Mouse (Mus musculus): ENCODE results near the gene Nfkbie. TPM values are rescaled to one million over a fixed set of nuclear protein-coding genes. Genes with fewer than 3 reads are reported as not detected.

Gene Nfkbie
- 100 to 1,000 TPM in 18 of 26 experiments, 10 to 100 TPM in 8; 11.3 to 677 (median 279) TPM for total RNA-seq (2018; cell fraction: chromatin; rRNA removed)
- total RNA-seq (2018; cell fraction: cytosol; rRNA removed) = 100 to 1,000 TPM in 8 of 26 experiments, 10 to 100 TPM in 16, 1 to 10 TPM in 2; 7.9 to 269 (median 43.5) TPM
- total RNA-seq (2018; cell fraction: nucleus; rRNA removed) = 100 to 1,000 TPM in 19 of 26 experiments, 10 to 100 TPM in 6, 1 to 10 TPM in 1; 9.8 to 645 (median 296) TPM
- 5.5 to 11.3 TPM (median 9.9 TPM) in 3 replicates for polyA plus RNA-seq (2018)

DNA sequence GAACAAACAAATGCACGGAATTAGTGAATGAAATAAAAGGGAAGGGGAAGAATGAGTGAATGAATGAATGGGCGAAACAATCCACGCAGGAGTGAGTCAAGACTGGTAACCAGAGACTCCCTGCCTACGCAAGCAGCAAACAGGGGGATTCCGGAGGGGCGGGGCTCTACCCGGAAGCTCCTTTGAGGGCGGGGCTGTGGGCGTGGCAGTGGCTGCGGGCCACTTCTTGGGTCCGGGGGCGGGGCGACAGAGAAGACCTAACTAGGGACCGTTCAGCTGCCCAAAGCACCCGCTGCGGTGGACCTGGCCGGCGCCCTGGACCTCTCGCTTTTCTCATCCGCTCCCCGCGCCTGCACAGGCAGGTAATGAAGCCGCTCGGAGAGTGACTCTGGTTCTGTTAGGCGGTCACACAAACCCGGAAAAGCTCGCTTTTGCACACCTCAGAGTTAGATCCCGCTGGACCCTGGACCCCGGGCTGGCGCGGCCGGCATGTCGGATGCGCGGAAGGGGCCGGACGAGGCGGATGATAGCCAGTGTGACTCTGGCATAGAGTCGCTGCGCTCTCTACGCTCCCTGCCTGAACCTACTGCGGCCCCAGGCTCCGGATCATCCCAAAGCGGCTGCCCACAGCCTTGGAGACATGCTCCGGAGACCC, at the start of gene Nfkbie:
Gene Nfkbie, plus strand, starts transcription at position 252 of the 655 bp plus-strand sequence.
- Histone ChIP-seq H3K27ac (peak within 1 kb of the TSS; percentile 37), H3K4me3 (ENCODE audit: inconsistent target) (peak within 1 kb of the TSS; percentile 60), H3K36me3 (ENCODE audit: inconsistent target) (peaks cover 7% of the 10 kb centered on the region; the same call in 1 of the 2 replicates), H3K79me2 (ENCODE audit: inconsistent target) (peaks cover 7% of the 10 kb centered on the region; the same call in 1 of the 2 replicates)
- 0% methylated on average over 42 of the region's 45 CpGs for WGBS (ENCODE audit: missing documents)

DNA sequence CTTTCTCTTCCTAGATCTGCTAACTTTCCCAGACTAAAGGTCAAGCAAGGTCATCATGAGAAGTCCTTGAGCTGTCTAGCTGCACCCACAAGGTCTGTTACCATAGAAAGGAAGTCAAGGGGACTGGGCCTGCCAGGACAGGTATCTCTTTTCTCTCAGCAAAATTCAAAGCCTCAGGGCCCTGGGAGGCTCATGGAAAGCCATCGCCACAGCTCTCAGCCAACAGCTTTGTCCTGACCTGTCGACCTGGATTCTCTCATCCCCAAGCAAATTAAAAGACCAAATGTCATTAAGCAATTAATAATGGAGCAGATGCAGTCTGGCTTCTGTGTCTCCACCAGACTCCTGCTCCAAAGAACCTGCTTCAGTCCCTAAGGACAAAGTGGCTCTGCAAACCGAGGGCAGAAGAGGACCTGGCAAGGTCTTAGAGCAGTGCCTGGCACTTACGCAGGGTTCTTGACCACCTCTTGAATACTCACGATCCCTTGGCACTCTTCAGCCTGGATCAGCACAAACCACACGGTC, 49.5 kb upstream of the Nfkbie start:
- Histone ChIP-seq H3K36me3 (ENCODE audit: inconsistent target) (0 out of 2 replicates have a peak, but pooled peaks cover 8% of the 10 kb centered on the region), H3K4me3 (ENCODE audit: inconsistent target) (no peak overlapping the region), H3K27ac (no peak overlapping the region), H3K79me2 (ENCODE audit: inconsistent target) (no peaks in the 10 kb centered on the region)
- 78% methylated on average over 6 of the region's 6 CpGs for WGBS (ENCODE audit: missing documents)

DNA sequence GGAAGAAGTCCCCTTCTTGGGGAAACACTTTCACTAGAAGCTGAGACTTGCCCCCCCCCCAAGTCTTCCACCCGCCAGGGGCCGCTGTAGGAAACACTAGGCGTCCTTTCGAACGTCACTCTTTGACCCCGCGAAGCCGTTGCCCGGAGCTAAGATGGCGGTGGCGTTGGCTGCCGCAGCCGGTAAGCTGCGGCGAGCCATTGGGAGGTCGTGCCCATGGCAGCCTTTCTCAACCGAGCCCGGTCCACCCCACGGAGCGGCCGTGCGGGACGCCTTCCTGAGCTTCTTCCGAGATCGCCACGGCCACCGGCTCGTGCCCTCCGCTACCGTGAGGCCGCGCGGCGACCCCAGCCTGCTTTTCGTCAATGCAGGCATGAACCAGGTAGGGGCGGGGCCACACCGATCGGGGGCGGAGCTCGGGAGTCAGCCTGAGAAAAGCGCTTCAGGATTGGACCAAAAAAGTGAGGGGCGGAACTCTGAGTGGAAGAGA, 48.8 kb upstream of the Nfkbie start, which contains the start of gene Aars2:
Gene Aars2, plus strand, starts transcription at position 142 of the 490 bp plus-strand sequence.
- WGBS (ENCODE audit: missing documents) = under 1% methylated on average over 42 of the region's 42 CpGs
- no peak within 1 kb of the TSS for H3K27ac ChIP-seq
- H3K79me2 ChIP-seq (ENCODE audit: inconsistent target) = no peaks in the 10 kb centered on the region
- 0 out of 2 replicates have a peak, but pooled peaks cover 8% of the 10 kb centered on the region for H3K36me3 ChIP-seq (ENCODE audit: inconsistent target)
- peak within 1 kb of the TSS; percentile 29 for H3K4me3 ChIP-seq (ENCODE audit: inconsistent target)

DNA sequence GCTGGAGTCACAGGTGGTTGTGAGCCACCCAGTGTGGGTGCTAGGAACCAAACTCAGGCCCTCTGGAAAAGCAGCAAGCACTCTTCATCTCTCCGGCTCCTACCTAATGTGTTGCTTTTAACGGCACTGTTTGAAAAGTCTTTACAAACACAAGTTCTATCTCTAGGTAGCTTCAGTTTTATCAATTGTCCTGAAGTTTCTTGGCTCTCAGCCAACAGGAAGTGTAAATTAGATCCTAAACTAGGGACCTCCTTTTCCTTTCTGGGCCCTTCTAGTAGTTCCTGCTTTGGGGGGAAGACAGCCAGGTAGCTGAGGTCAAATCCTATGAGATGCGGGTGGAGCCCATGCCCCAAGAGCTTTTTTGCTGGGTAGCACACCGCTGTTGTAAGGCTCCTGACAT, 44.6 kb upstream of the Nfkbie start:
- H3K27ac ChIP-seq = no peak overlapping the region
- H3K4me3 ChIP-seq (ENCODE audit: inconsistent target) = no peak overlapping the region
- H3K79me2 ChIP-seq (ENCODE audit: inconsistent target) = no peaks in the 10 kb centered on the region
- WGBS (ENCODE audit: missing documents) = 89% methylated on average over 4 of the region's 4 CpGs
- H3K36me3 ChIP-seq (ENCODE audit: inconsistent target) = 0 out of 2 replicates have a peak, but pooled peaks cover 8% of the 10 kb centered on the region

DNA sequence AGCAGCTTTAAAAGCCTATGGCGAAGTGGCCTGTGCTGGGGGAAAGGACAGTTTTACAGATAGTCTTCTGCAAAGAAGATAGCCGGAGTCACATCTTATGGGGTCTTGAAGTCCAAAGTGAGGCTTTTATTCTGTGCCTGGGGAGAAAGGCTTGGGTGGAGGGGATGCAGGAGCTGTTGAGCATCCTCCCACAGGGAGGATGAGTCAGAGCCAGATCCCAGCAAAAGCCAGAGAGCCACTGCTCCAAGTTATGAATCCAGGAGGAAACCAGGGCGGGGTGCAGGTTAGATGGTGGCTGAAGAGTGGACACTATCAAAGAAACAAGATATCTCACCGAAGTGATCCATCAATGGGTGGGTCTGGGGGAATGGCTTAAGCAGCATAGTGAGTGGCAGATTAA, 43.7 kb upstream of the Nfkbie start:
- no peak overlapping the region for H3K27ac ChIP-seq
- 96% methylated on average over 4 of the region's 4 CpGs for WGBS (ENCODE audit: missing documents)
- H3K79me2 ChIP-seq (ENCODE audit: inconsistent target) = no peaks in the 10 kb centered on the region
- 0 out of 2 replicates have a peak, but pooled peaks cover 8% of the 10 kb centered on the region for H3K36me3 ChIP-seq (ENCODE audit: inconsistent target)
- H3K4me3 ChIP-seq (ENCODE audit: inconsistent target) = no peak overlapping the region

DNA sequence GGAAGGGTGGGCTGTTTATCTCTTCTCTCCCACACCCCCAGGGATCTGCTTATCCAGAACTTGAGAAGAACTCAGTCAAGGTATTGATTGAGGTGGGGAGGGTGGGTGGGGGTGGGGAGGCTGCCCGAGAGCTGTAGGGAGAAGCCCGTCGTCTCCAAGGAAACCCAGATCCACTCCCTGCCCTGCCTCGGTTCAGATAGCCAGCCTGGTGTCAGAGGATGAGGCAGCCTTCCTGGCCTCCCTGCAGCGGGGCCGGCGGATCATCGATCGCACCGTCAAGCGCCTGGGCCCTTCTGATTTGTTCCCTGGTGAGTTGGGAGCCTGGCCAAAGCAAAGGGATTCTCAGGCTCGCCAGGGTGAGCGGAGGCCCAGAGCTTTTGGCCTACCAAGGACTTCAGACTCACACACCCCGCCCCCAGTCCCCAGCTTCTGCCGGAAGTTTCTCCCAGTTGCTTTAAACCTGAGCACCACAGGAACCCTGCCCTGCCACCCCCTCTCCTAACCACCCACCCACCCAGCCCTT, 40.2 kb upstream of the Nfkbie start:
- 94% methylated on average over 14 of the region's 15 CpGs for WGBS (ENCODE audit: missing documents)
- Histone ChIP-seq H3K79me2 (ENCODE audit: inconsistent target) (no peaks in the 10 kb centered on the region), H3K36me3 (ENCODE audit: inconsistent target) (no peaks in the 10 kb centered on the region), H3K4me3 (ENCODE audit: inconsistent target) (no peak overlapping the region), H3K27ac (no peak overlapping the region)

DNA sequence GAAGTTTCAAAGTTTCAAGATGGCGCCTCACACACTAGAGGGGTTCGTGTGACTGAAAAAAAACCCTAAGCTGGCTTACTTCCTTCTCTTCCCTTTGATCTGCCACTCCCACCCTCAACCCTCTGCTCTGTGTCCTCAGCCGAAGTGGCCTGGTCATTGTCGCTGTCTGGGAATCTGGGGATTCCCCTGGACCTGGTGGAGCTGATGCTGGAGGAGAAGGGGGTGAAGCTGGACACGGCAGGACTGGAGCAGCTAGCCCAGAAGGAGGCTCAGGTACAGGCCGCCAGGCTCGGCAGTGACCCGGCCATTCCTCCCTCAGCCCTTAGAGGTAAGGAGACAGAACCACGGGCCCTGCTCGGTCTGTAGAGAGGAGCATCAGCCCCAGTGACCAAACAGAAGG, 39.7 kb upstream of the Nfkbie start:
- H3K36me3 ChIP-seq (ENCODE audit: inconsistent target) = no peaks in the 10 kb centered on the region
- WGBS (ENCODE audit: missing documents) = 97% methylated on average over 9 of the region's 10 CpGs
- no peaks in the 10 kb centered on the region for H3K79me2 ChIP-seq (ENCODE audit: inconsistent target)
- no peak overlapping the region for H3K27ac ChIP-seq
- no peak overlapping the region for H3K4me3 ChIP-seq (ENCODE audit: inconsistent target)

DNA sequence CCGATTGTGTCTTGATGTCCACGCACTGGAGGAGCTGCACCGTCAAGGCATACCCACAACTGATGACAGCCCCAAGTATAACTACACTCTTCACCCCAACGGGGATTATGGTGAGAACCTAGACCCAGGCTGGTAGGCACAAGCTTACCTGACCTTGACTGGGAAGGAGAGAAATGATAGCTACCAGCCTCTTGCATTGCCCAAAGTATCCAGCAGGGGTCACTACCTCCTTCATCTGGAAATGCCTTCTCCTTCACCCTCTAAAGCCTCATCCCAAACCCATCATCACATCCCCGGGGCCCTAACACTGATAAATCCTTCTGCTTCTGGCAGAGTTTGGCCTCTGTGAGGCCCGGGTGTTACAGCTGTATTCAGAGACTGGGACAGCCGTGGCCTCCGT, 39.0 kb upstream of the Nfkbie start:
- Histone ChIP-seq H3K27ac (no peak overlapping the region), H3K79me2 (ENCODE audit: inconsistent target) (no peaks in the 10 kb centered on the region), H3K36me3 (ENCODE audit: inconsistent target) (no peaks in the 10 kb centered on the region), H3K4me3 (ENCODE audit: inconsistent target) (no peak overlapping the region)
- WGBS (ENCODE audit: missing documents) = 67% methylated on average over 8 of the region's 8 CpGs

DNA sequence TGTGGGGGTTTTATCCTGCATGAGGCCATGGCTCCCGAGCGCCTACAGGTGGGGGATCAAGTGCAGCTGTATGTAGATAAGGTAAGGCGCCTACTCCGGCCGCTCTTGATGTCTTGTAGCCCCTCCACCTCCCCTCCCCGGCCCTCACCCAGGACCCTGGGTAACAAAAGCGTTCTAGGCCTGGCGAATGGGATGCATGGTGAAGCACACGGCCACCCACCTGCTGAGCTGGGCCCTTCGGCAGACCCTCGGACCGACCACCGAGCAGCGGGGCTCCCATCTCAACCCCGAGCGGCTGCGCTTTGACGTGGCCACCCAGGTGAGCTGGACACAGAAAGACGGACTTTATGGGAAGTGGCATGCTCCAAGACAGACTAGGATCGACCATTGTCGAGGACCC, 38.4 kb upstream of the Nfkbie start:
- no peaks in the 10 kb centered on the region for H3K36me3 ChIP-seq (ENCODE audit: inconsistent target)
- no peak overlapping the region for H3K27ac ChIP-seq
- WGBS (ENCODE audit: missing documents) = 92% methylated on average over 21 of the region's 21 CpGs

DNA sequence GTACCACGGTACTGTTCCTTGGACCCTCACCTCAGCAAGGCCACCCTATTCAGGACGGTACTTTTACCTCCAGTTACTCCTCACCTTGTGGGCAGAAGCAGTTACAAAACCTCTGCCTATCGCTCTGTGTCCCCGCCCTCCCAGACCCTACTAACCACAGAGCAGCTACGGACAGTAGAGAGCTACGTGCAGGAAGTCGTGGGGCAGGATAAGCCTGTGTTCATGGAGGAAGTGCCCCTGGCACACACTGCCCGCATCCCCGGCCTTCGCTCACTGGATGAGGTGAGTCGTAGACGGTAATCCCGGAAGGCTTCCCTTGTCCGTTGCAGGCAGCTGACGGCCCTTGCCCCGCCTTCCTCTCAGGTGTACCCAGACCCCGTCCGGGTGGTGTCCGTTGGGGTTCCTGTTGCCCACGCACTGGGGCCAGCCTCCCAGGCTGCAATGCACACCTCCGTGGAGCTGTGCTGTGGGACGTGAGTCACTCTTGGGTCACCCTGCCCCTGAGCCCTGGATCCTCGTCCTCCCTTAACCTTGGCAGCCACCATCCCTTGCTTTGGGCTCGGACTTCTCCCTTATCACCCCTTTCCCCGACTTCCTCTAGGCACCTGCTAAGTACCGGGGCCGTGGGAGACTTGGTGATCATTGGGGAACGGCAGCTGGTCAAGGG, 37.8 kb upstream of the Nfkbie start:
- H3K36me3 ChIP-seq (ENCODE audit: inconsistent target) = no peaks in the 10 kb centered on the region
- no peaks in the 10 kb centered on the region for H3K79me2 ChIP-seq (ENCODE audit: inconsistent target)
- no peak overlapping the region for H3K4me3 ChIP-seq (ENCODE audit: inconsistent target)
- H3K27ac ChIP-seq = no peak overlapping the region
- 74% methylated on average over 27 of the region's 28 CpGs for WGBS (ENCODE audit: missing documents)

More for the DNA sequence above, 38.4 kb upstream of the Nfkbie start:
- no peak overlapping the region for H3K4me3 ChIP-seq (ENCODE audit: inconsistent target)
- H3K79me2 ChIP-seq (ENCODE audit: inconsistent target) = no peaks in the 10 kb centered on the region

DNA sequence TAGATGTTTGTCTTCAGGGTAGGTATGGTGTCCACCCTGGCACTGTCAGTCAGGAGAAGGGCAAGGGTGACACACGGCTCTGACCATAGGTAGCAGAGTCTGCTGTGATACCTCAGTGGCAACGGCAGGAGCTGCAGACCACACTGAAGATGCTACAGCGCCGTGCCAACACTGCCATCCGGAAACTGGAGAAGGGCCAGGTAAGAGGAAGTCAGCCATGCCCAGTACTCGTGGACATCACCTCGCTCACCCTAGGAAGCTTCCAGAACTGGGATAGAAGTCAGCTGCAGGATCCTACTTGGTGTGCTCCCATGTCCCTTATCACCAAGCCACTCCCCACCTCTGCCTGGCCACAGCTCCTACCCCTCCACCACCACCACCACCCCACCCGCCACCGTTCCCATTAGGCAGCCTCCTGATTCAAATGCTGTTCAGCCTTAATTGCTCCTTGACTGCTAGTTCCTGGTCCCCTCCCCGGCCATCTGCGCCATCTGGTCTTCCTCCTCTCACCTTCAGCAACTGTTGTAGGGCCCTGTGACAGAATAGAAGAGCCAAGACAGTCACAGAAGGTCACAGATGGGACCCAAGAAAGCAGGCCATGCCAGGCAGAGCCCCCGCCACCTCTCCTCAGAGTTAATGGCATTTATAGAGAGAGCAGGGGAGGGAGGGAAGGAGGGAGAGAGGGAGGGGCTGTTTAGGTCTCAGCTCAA, 36.6 kb upstream of the Nfkbie start:
- H3K4me3 ChIP-seq (ENCODE audit: inconsistent target) = no peak overlapping the region
- H3K79me2 ChIP-seq (ENCODE audit: inconsistent target) = no peaks in the 10 kb centered on the region
- no peak overlapping the region for H3K27ac ChIP-seq
- WGBS (ENCODE audit: missing documents) = 92% methylated on average over 12 of the region's 12 CpGs
- H3K36me3 ChIP-seq (ENCODE audit: inconsistent target) = no peaks in the 10 kb centered on the region

DNA sequence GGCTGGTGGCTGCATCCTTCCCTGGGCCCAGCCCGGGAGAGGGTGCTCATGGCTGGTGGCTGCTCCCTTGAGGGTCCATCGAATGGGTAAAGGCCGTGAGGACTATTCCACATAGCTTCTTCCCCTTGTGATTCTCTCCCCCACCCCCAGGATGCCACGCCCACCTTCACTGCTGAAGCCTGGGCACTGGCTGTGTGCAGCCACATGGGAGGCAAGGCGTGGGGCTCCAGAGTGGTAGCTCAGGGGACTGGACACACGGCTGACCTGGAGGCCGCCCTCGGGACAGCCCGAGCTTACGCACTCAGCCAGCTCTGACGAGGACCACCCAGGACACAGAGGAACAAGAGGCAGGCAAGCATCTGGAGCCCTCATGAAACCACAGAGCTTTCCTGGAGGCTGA, 35.4 kb upstream of the Nfkbie start:
- Histone ChIP-seq H3K4me3 (ENCODE audit: inconsistent target) (no peak overlapping the region), H3K36me3 (ENCODE audit: inconsistent target) (no peaks in the 10 kb centered on the region), H3K27ac (no peak overlapping the region), H3K79me2 (ENCODE audit: inconsistent target) (no peaks in the 10 kb centered on the region)
- WGBS (ENCODE audit: missing documents) = 97% methylated on average over 11 of the region's 11 CpGs

DNA sequence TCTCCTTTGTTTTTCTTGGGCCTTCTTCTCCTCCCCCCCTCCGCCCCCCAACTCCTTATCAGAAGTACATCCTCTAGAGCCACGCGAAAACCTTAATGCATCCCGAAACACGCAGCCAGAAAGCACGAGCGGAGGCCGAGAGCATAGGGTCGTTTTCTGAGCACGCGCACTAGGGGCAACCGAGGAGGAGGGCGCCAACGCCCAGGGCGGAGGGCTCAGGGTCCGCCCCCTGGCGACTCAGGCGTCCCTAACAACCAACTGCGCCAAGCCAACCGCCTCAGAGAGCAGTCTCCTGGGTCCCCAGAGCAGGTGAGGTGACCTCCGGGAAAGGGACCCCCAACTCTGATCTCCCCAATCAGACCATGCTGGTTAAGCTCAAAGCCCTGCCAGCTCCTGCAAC, 32.2 kb upstream of the Nfkbie start, which contains the start of gene Tcte1:
Gene Tcte1, plus strand, starts transcription at position 172 of the 400 bp plus-strand sequence.
- no peaks in the 10 kb centered on the region for H3K36me3 ChIP-seq (ENCODE audit: inconsistent target)
- H3K4me3 ChIP-seq (ENCODE audit: inconsistent target) = no peak within 1 kb of the TSS
- no peak within 1 kb of the TSS for H3K27ac ChIP-seq
- 10% methylated on average over 21 of the region's 21 CpGs for WGBS (ENCODE audit: missing documents)
- H3K79me2 ChIP-seq (ENCODE audit: inconsistent target) = no peaks in the 10 kb centered on the region

DNA sequence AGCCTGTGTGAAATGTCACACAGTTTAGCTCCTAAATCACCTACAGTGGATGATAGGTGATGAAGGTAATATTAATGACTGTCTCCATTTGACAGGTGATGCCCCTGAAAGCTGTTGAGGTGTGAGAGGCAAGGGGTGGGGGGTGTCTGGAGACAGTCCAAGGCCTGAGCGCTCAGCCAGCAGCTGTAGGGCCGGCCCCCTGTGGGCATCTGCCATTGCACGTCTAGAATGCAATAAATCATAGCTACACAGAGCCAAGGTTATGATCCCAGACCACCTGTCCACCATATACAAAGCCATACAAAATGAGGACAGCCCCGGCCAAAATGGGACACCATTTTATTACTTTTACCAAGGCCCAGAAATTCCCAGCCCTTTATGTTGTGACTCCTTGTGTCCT, 30.5 kb upstream of the Nfkbie start:
- Histone ChIP-seq H3K36me3 (ENCODE audit: inconsistent target) (no peaks in the 10 kb centered on the region), H3K27ac (no peak overlapping the region)
- WGBS (ENCODE audit: missing documents) = 82% methylated on average over 3 of the region's 4 CpGs

More for the DNA sequence above, 30.5 kb upstream of the Nfkbie start:
- Histone ChIP-seq H3K79me2 (ENCODE audit: inconsistent target) (no peaks in the 10 kb centered on the region), H3K4me3 (ENCODE audit: inconsistent target) (no peak overlapping the region)

All from macrophage (primary cell).